Mouse (Mus musculus): ENCODE results near the gene Necab2. TPM values are rescaled to one million over a fixed set of nuclear protein-coding genes. Genes with fewer than 3 reads are reported as not detected.
A peak's percentile ranks its signal among the peaks of the same experiment; 100 is the strongest.

The Necab2 gene
- polyA plus RNA-seq, 1 experiment from 2014 or later, result 4.6 TPM

GRCm38 (mm10) chr8:119456045-119456444, 9.5 kb downstream of the Necab2 start:
- ATAC-seq (ENCODE audit: low FRiP score, low TSS enrichment), result no peak
- H3K36me3 ChIP-seq (ENCODE audit: control insufficient read depth, insufficient read depth, low read length), result no peaks in the 10 kb centered on the region
- H3K27me3 ChIP-seq (ENCODE audit: control insufficient read depth, insufficient read depth, low read length), result no peaks in the 10 kb centered on the region
- H3K4me2 ChIP-seq (replicated peaks; ENCODE audit: low read depth, low read length), result no peak overlapping the region
- H3K9ac ChIP-seq (ENCODE audit: low read depth, low read length), result no peak overlapping the region
- H3K9me3 ChIP-seq (ENCODE audit: control insufficient read depth, low read length), result no peaks in the 10 kb centered on the region
- H3K4me1 ChIP-seq (ENCODE audit: control insufficient read depth, insufficient read depth, low read length), result 0 out of 2 replicates have a peak, but pooled peaks cover 3% of the 10 kb centered on the region
- H3K27ac ChIP-seq (ENCODE audit: low read depth, low read length), result no peak overlapping the region
- WGBS, result 84% methylated on average over 5 of the region's 5 CpGs
- H3K4me3 ChIP-seq (ENCODE audit: low read length), result no peak overlapping the region

GRCm38 (mm10) chr8:119459724-119460123, 13.2 kb downstream of the Necab2 start:
- Histone ChIP-seq H3K9ac (ENCODE audit: low read depth, low read length) (no peak overlapping the region), H3K4me2 (replicated peaks; ENCODE audit: low read depth, low read length) (no peak overlapping the region), H3K27ac (ENCODE audit: low read depth, low read length) (no peak overlapping the region), H3K36me3 (ENCODE audit: control insufficient read depth, insufficient read depth, low read length) (no peaks in the 10 kb centered on the region), H3K9me3 (ENCODE audit: control insufficient read depth, low read length) (no peaks in the 10 kb centered on the region), H3K27me3 (ENCODE audit: control insufficient read depth, insufficient read depth, low read length) (peaks cover 2% of the 10 kb centered on the region; the same call in 1 of the 2 replicates), H3K4me1 (ENCODE audit: control insufficient read depth, insufficient read depth, low read length) (peaks cover 10% of the 10 kb centered on the region; the same call in 1 of the 2 replicates), H3K4me3 (ENCODE audit: low read length) (no peak overlapping the region)
- 37% methylated on average over 16 of the region's 16 CpGs for WGBS
- no peak for ATAC-seq (ENCODE audit: low FRiP score, low TSS enrichment)

GRCm38 (mm10) chr8:119461356-119461755, 14.8 kb downstream of the Necab2 start:
- Histone ChIP-seq H3K4me3 (ENCODE audit: low read length) (no peak overlapping the region), H3K9me3 (ENCODE audit: control insufficient read depth, low read length) (no peaks in the 10 kb centered on the region), H3K4me2 (replicated peaks; ENCODE audit: low read depth, low read length) (no peak overlapping the region), H3K27ac (ENCODE audit: low read depth, low read length) (no peak overlapping the region), H3K27me3 (ENCODE audit: control insufficient read depth, insufficient read depth, low read length) (peaks cover 8% of the 10 kb centered on the region; the same call in 1 of the 2 replicates), H3K4me1 (ENCODE audit: control insufficient read depth, insufficient read depth, low read length) (peaks cover 24% of the 10 kb centered on the region), H3K9ac (ENCODE audit: low read depth, low read length) (no peak overlapping the region), H3K36me3 (ENCODE audit: control insufficient read depth, insufficient read depth, low read length) (no peaks in the 10 kb centered on the region)
- 69% methylated on average over 9 of the region's 9 CpGs for WGBS
- no peak for ATAC-seq (ENCODE audit: low FRiP score, low TSS enrichment)

GRCm38 (mm10) chr8:119463709-119464108, 17.2 kb downstream of the Necab2 start:
- no peak overlapping the region for H3K4me3 ChIP-seq (ENCODE audit: low read length)
- H3K9ac ChIP-seq (ENCODE audit: low read depth, low read length), result no peak overlapping the region
- no peaks in the 10 kb centered on the region for H3K36me3 ChIP-seq (ENCODE audit: control insufficient read depth, insufficient read depth, low read length)
- H3K4me2 ChIP-seq (replicated peaks; ENCODE audit: low read depth, low read length), result no peak overlapping the region
- no peaks in the 10 kb centered on the region for H3K9me3 ChIP-seq (ENCODE audit: control insufficient read depth, low read length)
- peaks cover 27% of the 10 kb centered on the region for H3K4me1 ChIP-seq (ENCODE audit: control insufficient read depth, insufficient read depth, low read length)
- no peak for ATAC-seq (ENCODE audit: low FRiP score, low TSS enrichment)
- no peak overlapping the region for H3K27ac ChIP-seq (ENCODE audit: low read depth, low read length)
- H3K27me3 ChIP-seq (ENCODE audit: control insufficient read depth, insufficient read depth, low read length), result peaks cover 8% of the 10 kb centered on the region; the same call in 1 of the 2 replicates
- WGBS, result 38% methylated on average over 7 of the region's 7 CpGs

GRCm38 (mm10) chr8:119466105-119466504, 19.6 kb downstream of the Necab2 start:
- H3K9ac ChIP-seq (ENCODE audit: low read depth, low read length), result no peak overlapping the region
- peaks cover 8% of the 10 kb centered on the region; the same call in 1 of the 2 replicates for H3K27me3 ChIP-seq (ENCODE audit: control insufficient read depth, insufficient read depth, low read length)
- H3K36me3 ChIP-seq (ENCODE audit: control insufficient read depth, insufficient read depth, low read length), result no peaks in the 10 kb centered on the region
- WGBS, result 1% methylated on average over 18 of the region's 18 CpGs
- ATAC-seq (ENCODE audit: low FRiP score, low TSS enrichment), result peak; percentile 77
- peak overlapping the region; percentile 38 for H3K4me2 ChIP-seq (replicated peaks; ENCODE audit: low read depth, low read length)
- peak overlapping the region; percentile 17 for H3K4me3 ChIP-seq (ENCODE audit: low read length)
- H3K9me3 ChIP-seq (ENCODE audit: control insufficient read depth, low read length), result no peaks in the 10 kb centered on the region
- H3K27ac ChIP-seq (ENCODE audit: low read depth, low read length), result no peak overlapping the region
- peaks cover 24% of the 10 kb centered on the region for H3K4me1 ChIP-seq (ENCODE audit: control insufficient read depth, insufficient read depth, low read length)

- Histone ChIP-seq H3K4me3 (ENCODE audit: low read length) (no peak overlapping the region), H3K27me3 (ENCODE audit: control insufficient read depth, insufficient read depth, low read length) (peaks cover 8% of the 10 kb centered on the region; the same call in 1 of the 2 replicates), H3K4me1 (ENCODE audit: control insufficient read depth, insufficient read depth, low read length) (peaks cover 24% of the 10 kb centered on the region), H3K9ac (ENCODE audit: low read depth, low read length) (no peak overlapping the region), H3K9me3 (ENCODE audit: control insufficient read depth, low read length) (no peaks in the 10 kb centered on the region), H3K36me3 (ENCODE audit: control insufficient read depth, insufficient read depth, low read length) (no peaks in the 10 kb centered on the region), H3K27ac (ENCODE audit: low read depth, low read length) (no peak overlapping the region), H3K4me2 (replicated peaks; ENCODE audit: low read depth, low read length) (no peak overlapping the region)
- no peak for ATAC-seq (ENCODE audit: low FRiP score, low TSS enrichment)
- 77% methylated on average over 10 of the region's 10 CpGs for WGBS
These were observed 20.3 kb downstream of the Necab2 start for GRCm38 (mm10) chr8:119466794-119467193.

- Histone ChIP-seq H3K4me1 (ENCODE audit: control insufficient read depth, insufficient read depth, low read length) (peaks cover 24% of the 10 kb centered on the region), H3K4me2 (replicated peaks; ENCODE audit: low read depth, low read length) (no peak overlapping the region), H3K27ac (ENCODE audit: low read depth, low read length) (no peak overlapping the region), H3K4me3 (ENCODE audit: low read length) (no peak overlapping the region), H3K27me3 (ENCODE audit: control insufficient read depth, insufficient read depth, low read length) (peaks cover 8% of the 10 kb centered on the region; the same call in 1 of the 2 replicates), H3K36me3 (ENCODE audit: control insufficient read depth, insufficient read depth, low read length) (no peaks in the 10 kb centered on the region), H3K9ac (ENCODE audit: low read depth, low read length) (no peak overlapping the region), H3K9me3 (ENCODE audit: control insufficient read depth, low read length) (no peaks in the 10 kb centered on the region)
- WGBS, result 88% methylated on average over 8 of the region's 8 CpGs
- no peak for ATAC-seq (ENCODE audit: low FRiP score, low TSS enrichment)
These were observed 21.6 kb downstream of the Necab2 start for GRCm38 (mm10) chr8:119468091-119468490.

GRCm38 (mm10) chr8:119478684-119479083, 32.2 kb downstream of the Necab2 start:
- Histone ChIP-seq H3K27ac (ENCODE audit: low read depth, low read length) (no peak overlapping the region), H3K9ac (ENCODE audit: low read depth, low read length) (no peak overlapping the region), H3K4me1 (ENCODE audit: control insufficient read depth, insufficient read depth, low read length) (0 out of 2 replicates have a peak, but pooled peaks cover 3% of the 10 kb centered on the region), H3K4me3 (ENCODE audit: low read length) (no peak overlapping the region), H3K4me2 (replicated peaks; ENCODE audit: low read depth, low read length) (no peak overlapping the region), H3K9me3 (ENCODE audit: control insufficient read depth, low read length) (no peaks in the 10 kb centered on the region), H3K36me3 (ENCODE audit: control insufficient read depth, insufficient read depth, low read length) (no peaks in the 10 kb centered on the region), H3K27me3 (ENCODE audit: control insufficient read depth, insufficient read depth, low read length) (no peaks in the 10 kb centered on the region)
- ATAC-seq (ENCODE audit: low FRiP score, low TSS enrichment), result no peak
- WGBS, result 25% methylated on average over 5 of the region's 5 CpGs

GRCm38 (mm10) chr8:119484145-119484896, 37.8 kb downstream of the Necab2 start:
- no peak overlapping the region for H3K9ac ChIP-seq (ENCODE audit: low read depth, low read length)
- no peaks in the 10 kb centered on the region for H3K4me1 ChIP-seq (ENCODE audit: control insufficient read depth, insufficient read depth, low read length)
- ATAC-seq (ENCODE audit: low FRiP score, low TSS enrichment), result no peak
- no peaks in the 10 kb centered on the region for H3K36me3 ChIP-seq (ENCODE audit: control insufficient read depth, insufficient read depth, low read length)
- no peaks in the 10 kb centered on the region for H3K27me3 ChIP-seq (ENCODE audit: control insufficient read depth, insufficient read depth, low read length)
- H3K9me3 ChIP-seq (ENCODE audit: control insufficient read depth, low read length), result no peaks in the 10 kb centered on the region
- 83% methylated on average over 11 of the region's 11 CpGs for WGBS
- H3K4me3 ChIP-seq (ENCODE audit: low read length), result no peak overlapping the region
- H3K27ac ChIP-seq (ENCODE audit: low read depth, low read length), result no peak overlapping the region
- no peak overlapping the region for H3K4me2 ChIP-seq (replicated peaks; ENCODE audit: low read depth, low read length)

Data from kidney, embryonic 14.5 days (tissue).